Mouse (Mus musculus) limb, embryonic 14.5 days (tissue): Measurements from ENCODE around the gene Gm8773. TPM values are rescaled to one million over a fixed set of nuclear protein-coding genes. Genes with fewer than 3 reads are reported as not detected.

Experiments
- ATAC-seq: fragments of 200-750 bp; cut with Nextera tagmentation; 2 replicates; pipeline ENCODE4 v1.8.0; 2017; ENCODE audit warnings: low read depth, moderate number of reproducible peaks, moderate TSS enrichment; ENCODE audit not compliant: low FRiP score
- DNase-seq: peaks from one replicate; pipeline ENCODE4 v3.0.0-alpha.2; 2015; ENCODE audit warnings: low spot score
- H3K27ac ChIP-seq: fragments of 300-500 bp; sonication (generic); replicated peaks from 2 replicates; pipeline ENCODE4 v1.5.1; 2014; ENCODE audit warnings: low read depth, mild to moderate bottlenecking, low read length, moderate library complexity, mixed read lengths
- H3K27me3 ChIP-seq: fragments of 300-500 bp; sonication (generic); 2 replicates; pipeline ENCODE4 v1.6.1; 2014; ENCODE audit warnings: low read length, mixed read lengths; ENCODE audit not compliant: control insufficient read depth, insufficient read depth
- H3K36me3 ChIP-seq: fragments of 300-500 bp; sonication (generic); 2 replicates; pipeline ENCODE4 v1.6.1; 2014; ENCODE audit warnings: mild to moderate bottlenecking, low read length, moderate library complexity, mixed read lengths; ENCODE audit not compliant: control insufficient read depth, insufficient read depth
- H3K4me1 ChIP-seq: fragments of 300-500 bp; sonication (generic); 2 replicates; pipeline ENCODE4 v1.6.1; 2014; ENCODE audit warnings: antibody characterized with exemption, low read length, mixed read lengths; ENCODE audit not compliant: control insufficient read depth, insufficient read depth
- H3K4me2 ChIP-seq: fragments of 300-500 bp; sonication (generic); replicated peaks from 2 replicates; pipeline ENCODE4 v1.6.1; 2014; ENCODE audit warnings: low read depth, mild to moderate bottlenecking, low read length, moderate library complexity; ENCODE audit not compliant: severe bottlenecking
- H3K4me3 ChIP-seq: fragments of 300-500 bp; sonication (generic); replicated peaks from 2 replicates; pipeline ENCODE4 v1.5.1; 2014; ENCODE audit warnings: low read length
- H3K9ac ChIP-seq: fragments of 300-500 bp; sonication (generic); 2 replicates; pipeline ENCODE4 v1.6.1; 2014; ENCODE audit warnings: mild to moderate bottlenecking, low read depth, low read length, moderate library complexity; ENCODE audit not compliant: severe bottlenecking
- H3K9me3 ChIP-seq: fragments of 300-500 bp; sonication (generic); 2 replicates; pipeline ENCODE4 v1.6.1; 2016; ENCODE audit warnings: low read length; ENCODE audit not compliant: control insufficient read depth
- POLR2A ChIP-seq: fragments of 200-500 bp; IDR thresholded peaks from 2 replicates; pipeline ENCODE4 v1.8.0; 2012; ENCODE audit warnings: inconsistent platforms, mild to moderate bottlenecking, moderate library complexity, borderline replicate concordance; ENCODE audit not compliant: insufficient read depth, insufficient read length; ENCODE audit errors: extremely low read depth
- WGBS: fragments of 180-500 bp; shearing (Covaris S2); extraction: QIAGEN DNeasy Blood & Tissue Kit; methylation state at CpG from one replicate; pipeline ENCODE4 v1.1.7; 2014; 5-methylcytosine and 5-hydroxymethylcytosine counted together
- polyA plus RNA-seq, 2 experiments: library from polyadenylated mRNA; depleted of rRNA in 1 of 2; stranded (reverse) in 1 of 2; unstranded in 1 of 2; fragments of >200 nt; fragmentation: Nextera tagmentation in 1 of 2; extraction: Ambion mirVana in 1 of 2; gene quantifications; 2 replicates each; pipeline versions ENCODE4 v1.2.1 to v1.2.3; 2012 to 2014

Gene Gm8773
- polyA plus RNA-seq, 2 experiments, result 0.77 to 1.1 TPM

DNA sequence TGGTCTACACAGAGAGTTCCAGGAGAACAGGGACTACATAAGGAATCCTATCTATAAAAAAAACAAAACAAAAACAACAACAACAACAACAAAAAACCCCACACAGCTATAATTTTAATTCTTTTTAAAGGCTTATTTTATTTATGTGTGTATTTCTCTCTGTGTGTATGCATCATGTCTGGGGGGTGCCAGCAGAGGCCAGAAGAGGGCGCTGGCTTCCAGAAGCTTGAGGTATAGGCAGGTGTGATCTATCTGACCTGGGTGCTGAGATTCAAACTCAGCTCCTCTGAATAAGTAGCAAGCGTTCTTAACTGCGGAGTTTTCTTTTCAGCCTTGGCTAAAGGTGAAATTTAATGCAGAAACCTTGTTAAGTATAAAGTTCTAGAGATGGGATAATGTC lies 14.1 kb downstream of the Gm8773 start:
- no peaks in the 10 kb centered on the region for H3K27me3 ChIP-seq
- no peak for DNase-seq
- ATAC-seq, result no peak
- no peaks in the 10 kb centered on the region for H3K4me1 ChIP-seq
- H3K27ac ChIP-seq, result no peak overlapping the region
- H3K9ac ChIP-seq, result no peak overlapping the region
- TF ChIP-seq POLR2A, result no peak
- H3K4me3 ChIP-seq, result no peak overlapping the region
- H3K9me3 ChIP-seq, result no peaks in the 10 kb centered on the region
- WGBS, result 83% methylated on average over 3 of the region's 3 CpGs
- H3K36me3 ChIP-seq, result no peaks in the 10 kb centered on the region
- H3K4me2 ChIP-seq, result no peak overlapping the region

DNA sequence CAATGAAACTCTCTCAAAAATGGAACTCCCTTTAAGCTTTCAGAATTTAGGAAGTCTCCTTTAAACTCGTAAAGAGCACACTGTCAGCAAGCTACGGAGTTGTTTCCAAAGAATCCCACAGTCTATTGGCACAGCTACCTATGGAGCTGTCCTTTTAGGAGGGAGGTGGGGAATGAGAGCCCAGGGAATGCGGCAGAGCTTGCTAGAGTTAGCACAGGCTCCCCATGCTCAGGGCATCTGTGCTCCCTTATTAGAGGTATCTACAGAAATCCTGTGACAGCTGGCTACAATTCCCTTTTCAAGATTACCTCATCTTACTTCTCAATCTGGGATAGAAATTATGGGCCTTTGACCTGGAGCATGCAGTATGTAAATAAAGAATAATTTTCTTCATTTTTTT lies 36.9 kb downstream of the Gm8773 start:
- H3K4me3 ChIP-seq, result no peak overlapping the region
- H3K27me3 ChIP-seq, result no peaks in the 10 kb centered on the region
- no peak for ATAC-seq
- DNase-seq, result no peak
- no peak overlapping the region for H3K4me2 ChIP-seq
- no peak for TF ChIP-seq POLR2A
- H3K4me1 ChIP-seq, result no peaks in the 10 kb centered on the region
- H3K9ac ChIP-seq, result no peak overlapping the region
- H3K27ac ChIP-seq, result no peak overlapping the region
- H3K36me3 ChIP-seq, result no peaks in the 10 kb centered on the region
- no peaks in the 10 kb centered on the region for H3K9me3 ChIP-seq
- 50% methylated on average over 3 of the region's 3 CpGs for WGBS

DNA sequence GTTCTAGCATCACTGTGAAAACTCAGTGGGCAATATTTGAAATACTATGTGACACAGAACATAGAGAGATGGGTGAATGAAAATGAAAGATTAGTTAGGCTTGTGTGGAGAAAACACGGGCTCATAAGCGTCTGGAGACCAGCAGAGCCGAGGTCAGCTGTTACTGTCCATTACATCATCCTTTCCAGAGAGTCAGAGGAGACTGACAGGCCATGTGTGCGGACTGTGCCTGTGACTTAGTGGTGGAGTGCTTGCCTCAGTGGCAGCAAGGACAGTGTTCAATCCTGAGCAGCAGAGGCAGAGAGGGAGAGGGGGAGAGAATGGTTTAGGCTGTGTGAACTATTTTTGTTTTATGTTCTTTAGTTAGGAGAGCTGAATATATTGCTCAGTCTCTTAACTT lies 44.7 kb downstream of the Gm8773 start:
- H3K4me3 ChIP-seq, result no peak overlapping the region
- 68% methylated on average over 4 of the region's 4 CpGs for whole genome bisulfite sequencing

DNA sequence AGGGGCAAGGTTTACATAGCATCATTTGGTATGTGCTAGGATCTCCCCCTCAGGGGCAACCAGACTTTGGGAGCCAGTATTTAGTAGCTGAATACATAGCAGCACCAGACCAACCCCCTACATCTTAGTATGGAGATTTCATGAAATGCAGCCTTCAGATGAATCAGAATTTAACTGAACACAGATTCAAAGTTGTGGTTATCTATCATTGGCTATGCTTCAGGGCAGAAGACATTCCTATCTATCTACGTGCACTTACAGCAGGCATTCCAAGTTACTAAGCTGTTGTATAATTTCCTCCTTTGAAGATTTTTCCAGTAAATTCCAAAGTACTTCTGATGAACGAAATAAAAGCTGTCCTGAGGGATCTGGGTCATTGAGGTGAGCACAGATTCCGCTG lies 51.9 kb downstream of the Gm8773 start:
- DNase-seq, result no peak
- Histone ChIP-seq H3K4me3 (no peak overlapping the region), H3K4me2 (no peak overlapping the region), H3K36me3 (no peaks in the 10 kb centered on the region), H3K27ac (no peak overlapping the region), H3K4me1 (no peaks in the 10 kb centered on the region), H3K27me3 (no peaks in the 10 kb centered on the region), H3K9ac (no peak overlapping the region), H3K9me3 (no peaks in the 10 kb centered on the region)
- ATAC-seq, result no peak
- WGBS, result 42% methylated on average over 3 of the region's 3 CpGs
- no peak for TF ChIP-seq POLR2A

More for the DNA sequence above, 44.7 kb downstream of the Gm8773 start:
- H3K27me3 ChIP-seq, result no peaks in the 10 kb centered on the region
- TF ChIP-seq POLR2A, result no peak
- no peaks in the 10 kb centered on the region for H3K36me3 ChIP-seq
- ATAC-seq (peak; percentile 26; the same call in 1 of the 2 replicates), DNase-seq (no peak)
- no peak overlapping the region for H3K27ac ChIP-seq
- H3K9ac ChIP-seq, result no peak overlapping the region
- no peak overlapping the region for H3K4me2 ChIP-seq
- H3K9me3 ChIP-seq, result no peaks in the 10 kb centered on the region
- H3K4me1 ChIP-seq, result no peaks in the 10 kb centered on the region

Other genes with a start within 250 kb of the Gm8773 start
- gene Cdk14, start 153.5 kb upstream of the Gm8773 start, polyA plus RNA-seq (2012; rRNA removed), result 14.5 and 15.7 TPM in 2 replicates
- gene Cdk14, start 153.5 kb upstream of the Gm8773 start, polyA plus RNA-seq (2014; fragmentation: Nextera tagmentation; extraction: Ambion mirVana), result 27.6 and 29.7 TPM in 2 replicates
- not detected in 2 replicates for gene 1700015F17Rik, start 94.7 kb upstream of the Gm8773 start, polyA plus RNA-seq (2012; rRNA removed)
- not detected in 2 replicates for gene 1700015F17Rik, start 94.7 kb upstream of the Gm8773 start, polyA plus RNA-seq (2014; fragmentation: Nextera tagmentation; extraction: Ambion mirVana)
- 20.2 and 22.9 TPM in 2 replicates for gene Cldn12, start 58.8 kb upstream of the Gm8773 start, polyA plus RNA-seq (2012; rRNA removed)
- gene Cldn12, start 58.8 kb upstream of the Gm8773 start, polyA plus RNA-seq (2014; fragmentation: Nextera tagmentation; extraction: Ambion mirVana), result 13.6 and 15.8 TPM in 2 replicates
- 17.5 and 19.2 TPM in 2 replicates for gene Gtpbp10, start 14.3 kb upstream of the Gm8773 start, polyA plus RNA-seq (2012; rRNA removed)
- 24.8 and 24.9 TPM in 2 replicates for gene Gtpbp10, start 14.3 kb upstream of the Gm8773 start, polyA plus RNA-seq (2014; fragmentation: Nextera tagmentation; extraction: Ambion mirVana)
- 2.4 and 3.8 TPM in 2 replicates for gene Cfap69, start 90.4 kb downstream of the Gm8773 start, polyA plus RNA-seq (2012; rRNA removed)
- gene Cfap69, start 90.4 kb downstream of the Gm8773 start, polyA plus RNA-seq (2014; fragmentation: Nextera tagmentation; extraction: Ambion mirVana), result 2.6 and 3.1 TPM in 2 replicates
- gene Steap2, start 120.8 kb downstream of the Gm8773 start, polyA plus RNA-seq (2012; rRNA removed), result 5.7 and 7.9 TPM in 2 replicates
- gene Steap2, start 120.8 kb downstream of the Gm8773 start, polyA plus RNA-seq (2014; fragmentation: Nextera tagmentation; extraction: Ambion mirVana), result 5.9 and 7.8 TPM in 2 replicates
- 3.3 and 3.6 TPM in 2 replicates for gene Steap1, start 175.5 kb downstream of the Gm8773 start, polyA plus RNA-seq (2012; rRNA removed)
- 4.7 and 4.8 TPM in 2 replicates for gene Steap1, start 175.5 kb downstream of the Gm8773 start, polyA plus RNA-seq (2014; fragmentation: Nextera tagmentation; extraction: Ambion mirVana)